Mouse (Mus musculus): ENCODE measurements at regions not wholly inside any gene's neighbourhood (a gene's known extent, or its start where the extent isn't known, plus 50 kb on each side); places are given as distances from the start of the nearest gene placed in this dataset.

GRCm38 (mm10) chr14:99758045-99758444 lies 459.6 kb downstream of the Klf5 start:
- H3K27ac ChIP-seq (ENCODE audit: insufficient read depth, low read depth, low read length, poor library complexity, severe bottlenecking): no peak overlapping the region
- TF ChIP-seq CHD2 (IDR thresholded peaks at IDR 0.05; ENCODE audit: low read depth, low read length) (no peak), HCFC1 (IDR thresholded peaks at IDR 0.05; ENCODE audit: borderline replicate concordance, insufficient read depth, low read length) (no peak), ZC3H11A (IDR thresholded peaks at IDR 0.05; ENCODE audit: borderline replicate concordance, low read depth, low read length) (no peak), MAFK (IDR thresholded peaks at IDR 0.05; ENCODE audit: insufficient read depth, low read depth, low read length) (no peak), ZNF384 (IDR thresholded peaks at IDR 0.05; ENCODE audit: low read depth, low read length) (no peak)
- H3K9me3 ChIP-seq (ENCODE audit: control insufficient read depth, insufficient read depth, low read depth, low read length): no peaks in the 10 kb centered on the region
- H3K4me1 ChIP-seq (ENCODE audit: control insufficient read depth in 2 of 2, insufficient read depth in 2 of 2, low read length in 2 of 2, poor library complexity in 1 of 2): no peaks in the 10 kb centered on the region
- DNase-seq (ENCODE audit: low read depth, low spot score): no peak
- no peak overlapping the region for H3K9ac ChIP-seq (ENCODE audit: insufficient read depth, low read depth, low read length, poor library complexity, severe bottlenecking)
- no peaks in the 10 kb centered on the region for H3K36me3 ChIP-seq (ENCODE audit: control insufficient read depth, insufficient read depth, low read length, poor library complexity, severe bottlenecking)
- H3K4me3 ChIP-seq (ENCODE audit: insufficient read depth in 1 of 2, low read depth in 1 of 2, low read length in 2 of 2, poor library complexity in 1 of 2, severe bottlenecking in 1 of 2): no peak overlapping the region
- in situ Hi-C loops (cut with MboI; ENCODE audit: low sequenced_read_pairs in 2 of 2, unreplicated experiment in 2 of 2): no loop called here

GRCm38 (mm10) chr14:99763336-99763735 lies 464.8 kb downstream of the Klf5 start:
- Histone ChIP-seq H3K36me3 (ENCODE audit: control insufficient read depth, insufficient read depth, low read length, poor library complexity, severe bottlenecking) (no peaks in the 10 kb centered on the region), H3K9ac (ENCODE audit: insufficient read depth, low read depth, low read length, poor library complexity, severe bottlenecking) (no peak overlapping the region), H3K4me3 (ENCODE audit: insufficient read depth in 1 of 2, low read depth in 1 of 2, low read length in 2 of 2, poor library complexity in 1 of 2, severe bottlenecking in 1 of 2) (no peak overlapping the region), H3K27ac (ENCODE audit: insufficient read depth, low read depth, low read length, poor library complexity, severe bottlenecking) (no peak overlapping the region), H3K9me3 (ENCODE audit: control insufficient read depth, insufficient read depth, low read depth, low read length) (no peaks in the 10 kb centered on the region), H3K4me1 (ENCODE audit: control insufficient read depth in 2 of 2, insufficient read depth in 2 of 2, low read length in 2 of 2, poor library complexity in 1 of 2) (no peaks in the 10 kb centered on the region)
- in situ Hi-C loops (cut with MboI; ENCODE audit: low sequenced_read_pairs in 2 of 2, unreplicated experiment in 2 of 2): no loop called here
- DNase-seq (ENCODE audit: low read depth, low spot score): no peak
- TF ChIP-seq CHD2 (IDR thresholded peaks at IDR 0.05; ENCODE audit: low read depth, low read length) (no peak), HCFC1 (IDR thresholded peaks at IDR 0.05; ENCODE audit: borderline replicate concordance, insufficient read depth, low read length) (no peak), MAFK (IDR thresholded peaks at IDR 0.05; ENCODE audit: insufficient read depth, low read depth, low read length) (no peak), ZC3H11A (IDR thresholded peaks at IDR 0.05; ENCODE audit: borderline replicate concordance, low read depth, low read length) (no peak), ZNF384 (IDR thresholded peaks at IDR 0.05; ENCODE audit: low read depth, low read length) (no peak)

GRCm38 (mm10) chr14:99771009-99771408 lies 472.5 kb downstream of the Klf5 start:
- in situ Hi-C loops (cut with MboI; ENCODE audit: low sequenced_read_pairs in 2 of 2, unreplicated experiment in 2 of 2): no loop called here
- H3K9ac ChIP-seq (ENCODE audit: insufficient read depth, low read depth, low read length, poor library complexity, severe bottlenecking): no peak overlapping the region
- no peak overlapping the region for H3K4me3 ChIP-seq (ENCODE audit: insufficient read depth in 1 of 2, low read depth in 1 of 2, low read length in 2 of 2, poor library complexity in 1 of 2, severe bottlenecking in 1 of 2)
- TF ChIP-seq MAFK (IDR thresholded peaks at IDR 0.05; ENCODE audit: insufficient read depth, low read depth, low read length) (no peak), ZNF384 (IDR thresholded peaks at IDR 0.05; ENCODE audit: low read depth, low read length) (no peak), ZC3H11A (IDR thresholded peaks at IDR 0.05; ENCODE audit: borderline replicate concordance, low read depth, low read length) (no peak), HCFC1 (IDR thresholded peaks at IDR 0.05; ENCODE audit: borderline replicate concordance, insufficient read depth, low read length) (no peak), CHD2 (IDR thresholded peaks at IDR 0.05; ENCODE audit: low read depth, low read length) (no peak)
- H3K27ac ChIP-seq (ENCODE audit: insufficient read depth, low read depth, low read length, poor library complexity, severe bottlenecking): no peak overlapping the region
- no peaks in the 10 kb centered on the region for H3K36me3 ChIP-seq (ENCODE audit: control insufficient read depth, insufficient read depth, low read length, poor library complexity, severe bottlenecking)
- no peaks in the 10 kb centered on the region for H3K9me3 ChIP-seq (ENCODE audit: control insufficient read depth, insufficient read depth, low read depth, low read length)
- no peak for DNase-seq (ENCODE audit: low read depth, low spot score)
- no peaks in the 10 kb centered on the region for H3K4me1 ChIP-seq (ENCODE audit: control insufficient read depth in 2 of 2, insufficient read depth in 2 of 2, low read length in 2 of 2, poor library complexity in 1 of 2)

GRCm38 (mm10) chr14:99772774-99773423 lies 474.4 kb downstream of the Klf5 start:
- no peaks in the 10 kb centered on the region for H3K9me3 ChIP-seq (ENCODE audit: control insufficient read depth, insufficient read depth, low read depth, low read length)
- H3K4me3 ChIP-seq (ENCODE audit: insufficient read depth in 1 of 2, low read depth in 1 of 2, low read length in 2 of 2, poor library complexity in 1 of 2, severe bottlenecking in 1 of 2): no peak overlapping the region
- TF ChIP-seq CHD2 (IDR thresholded peaks at IDR 0.05; ENCODE audit: low read depth, low read length) (no peak), MAFK (IDR thresholded peaks at IDR 0.05; ENCODE audit: insufficient read depth, low read depth, low read length) (no peak), ZC3H11A (IDR thresholded peaks at IDR 0.05; ENCODE audit: borderline replicate concordance, low read depth, low read length) (no peak), ZNF384 (IDR thresholded peaks at IDR 0.05; ENCODE audit: low read depth, low read length) (no peak)
- in situ Hi-C loops (cut with MboI; ENCODE audit: low sequenced_read_pairs in 2 of 2, unreplicated experiment in 2 of 2): no loop called here
- H3K9ac ChIP-seq (ENCODE audit: insufficient read depth, low read depth, low read length, poor library complexity, severe bottlenecking): no peak overlapping the region
- H3K36me3 ChIP-seq (ENCODE audit: control insufficient read depth, insufficient read depth, low read length, poor library complexity, severe bottlenecking): no peaks in the 10 kb centered on the region
- no peaks in the 10 kb centered on the region for H3K4me1 ChIP-seq (ENCODE audit: control insufficient read depth in 2 of 2, insufficient read depth in 2 of 2, low read length in 2 of 2, poor library complexity in 1 of 2)
- no peak overlapping the region for H3K27ac ChIP-seq (ENCODE audit: insufficient read depth, low read depth, low read length, poor library complexity, severe bottlenecking)
- DNase-seq (ENCODE audit: low read depth, low spot score): no peak

Data from ES-E14 (cell line).